Mouse (Mus musculus) R1 (cell line): ENCODE results near the gene Hspb3.
A peak's percentile ranks its signal among the peaks of the same experiment; 100 is the strongest.

Experiments
- DNase-seq: peaks from one replicate; pipeline ENCODE4 v3.0.0-alpha.2; 2018; ENCODE audit warnings: low read depth, low spot score

The Hspb3 gene

DNA sequence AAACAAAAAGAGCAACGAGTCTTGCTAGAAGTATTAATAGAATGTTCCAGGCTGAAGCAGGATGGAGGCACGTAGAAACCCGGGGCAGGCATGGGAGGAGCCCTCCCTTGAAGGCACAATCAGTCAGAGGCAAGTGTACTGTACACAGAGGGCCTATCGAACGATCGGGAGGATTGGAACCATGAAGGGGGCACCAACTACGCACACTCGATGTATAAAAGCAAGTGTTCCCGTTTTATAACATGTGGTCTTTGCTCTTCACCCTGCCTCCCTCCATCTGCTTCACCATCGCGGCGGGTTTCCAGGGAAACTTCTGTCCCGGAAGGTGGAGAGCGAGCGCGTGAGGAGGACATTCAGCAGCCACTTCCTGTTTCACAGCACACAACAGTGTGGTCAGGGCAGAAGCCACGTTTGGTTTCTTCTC lies 27.7 kb downstream of the Hspb3 start:
- DNase-seq, result peak; percentile 48

DNA sequence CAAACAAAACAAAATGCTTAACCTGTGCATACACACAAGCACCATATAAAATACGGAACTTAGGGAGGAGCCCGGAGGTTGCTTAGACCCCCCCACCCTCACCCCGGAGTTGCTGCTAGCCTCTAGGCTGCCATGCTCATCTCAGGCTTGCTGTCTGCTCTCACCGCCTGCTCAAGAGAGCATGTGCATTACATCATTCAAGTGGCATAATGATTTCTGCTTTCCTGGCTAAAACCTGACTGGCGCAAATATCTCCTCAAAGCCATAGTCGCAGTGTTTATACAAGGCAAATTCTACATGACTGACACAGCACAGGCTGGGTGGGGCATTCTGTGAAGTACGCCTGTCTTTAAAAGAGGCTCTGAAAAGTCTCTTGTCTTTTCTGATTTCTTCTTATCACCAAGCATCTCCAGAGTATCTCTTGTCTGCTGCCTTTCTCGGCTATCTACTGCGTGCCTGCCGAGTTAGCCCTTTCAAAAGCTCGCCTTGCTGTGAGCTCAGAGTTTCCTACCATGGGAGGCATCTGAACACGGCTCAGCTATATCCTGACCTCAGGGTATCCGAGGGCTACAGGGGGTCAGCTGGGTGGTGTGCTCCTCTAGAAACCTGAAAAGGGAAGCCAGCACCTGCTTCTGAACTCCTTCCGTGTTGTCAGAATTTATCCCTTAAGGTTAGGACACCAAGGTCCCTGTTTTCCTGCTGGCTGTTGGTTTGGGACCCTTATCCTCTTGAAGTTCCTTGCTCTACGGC lies 28.6 kb downstream of the Hspb3 start:
- DNase-seq, result no peak

GRCm38 (mm10) chr13:113632506-113632905 lies 31.0 kb downstream of the Hspb3 start:
- DNase-seq, result no peak

- no peak for DNase-seq
Observed at GRCm38 (mm10) chr13:113627601-113628000, 35.9 kb downstream of the Hspb3 start.

- no peak for DNase-seq
Observed at GRCm38 (mm10) chr13:113622865-113623255, 40.6 kb downstream of the Hspb3 start.

GRCm38 (mm10) chr13:113622122-113622864 lies 41.2 kb downstream of the Hspb3 start:
- no peak for DNase-seq

GRCm38 (mm10) chr13:113619003-113619402 lies 44.5 kb downstream of the Hspb3 start:
- DNase-seq, result peak; percentile 50

DNA sequence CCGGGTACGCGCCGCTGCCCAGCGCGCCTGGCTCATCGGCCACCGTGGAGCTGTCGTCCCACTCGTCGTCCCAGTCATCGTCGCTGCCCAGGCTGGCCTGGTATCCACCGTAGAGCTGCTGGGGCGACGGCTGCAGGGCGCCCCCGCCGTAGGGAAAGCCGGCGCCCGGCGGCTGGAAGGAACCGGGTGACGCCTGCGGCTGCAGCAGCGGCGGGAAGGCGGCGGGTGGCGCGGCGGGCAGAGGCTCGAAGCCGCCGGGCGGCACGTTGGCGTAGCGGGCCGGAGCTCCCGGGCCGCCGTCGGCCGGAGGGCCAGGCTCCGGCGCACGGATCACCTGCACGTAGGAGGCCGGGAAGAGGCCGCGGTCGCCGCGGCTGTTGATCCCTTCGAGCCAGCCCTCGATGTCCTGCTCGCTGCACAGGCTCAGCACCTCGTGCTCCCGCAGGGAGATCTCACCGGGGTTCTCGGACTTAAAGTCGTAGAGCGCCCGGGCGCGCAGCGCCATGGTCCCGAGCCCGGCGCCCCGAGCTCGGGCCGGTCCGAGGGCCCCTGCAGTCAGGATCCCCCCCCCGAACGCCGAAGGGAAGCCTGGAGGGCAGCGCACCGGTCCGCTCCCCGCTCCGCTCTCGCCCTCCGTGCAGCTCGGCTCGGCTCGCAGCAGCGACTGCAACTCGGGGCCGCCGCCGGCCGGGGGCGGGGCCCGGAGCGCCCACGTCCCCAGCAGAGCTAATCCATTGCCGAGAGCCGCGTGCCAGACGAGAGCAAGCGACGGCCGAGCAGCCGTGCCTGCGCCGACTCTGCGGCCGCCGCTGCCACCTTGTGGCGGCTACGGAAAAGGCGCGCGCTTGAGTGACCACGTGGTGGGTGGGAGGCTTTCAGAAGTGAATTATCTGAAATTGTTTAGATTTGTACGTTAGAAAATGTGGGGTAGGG lies 45.3 kb downstream of the Hspb3 start, which contains the start of gene Snx18:
Gene Snx18, minus strand, starts transcription at position 674 of the 933 bp plus-strand sequence.
- peak; percentile 93 for DNase-seq

GRCm38 (mm10) chr13:113617338-113617890 lies 46.1 kb downstream of the Hspb3 start:
- DNase-seq, result no peak

DNA sequence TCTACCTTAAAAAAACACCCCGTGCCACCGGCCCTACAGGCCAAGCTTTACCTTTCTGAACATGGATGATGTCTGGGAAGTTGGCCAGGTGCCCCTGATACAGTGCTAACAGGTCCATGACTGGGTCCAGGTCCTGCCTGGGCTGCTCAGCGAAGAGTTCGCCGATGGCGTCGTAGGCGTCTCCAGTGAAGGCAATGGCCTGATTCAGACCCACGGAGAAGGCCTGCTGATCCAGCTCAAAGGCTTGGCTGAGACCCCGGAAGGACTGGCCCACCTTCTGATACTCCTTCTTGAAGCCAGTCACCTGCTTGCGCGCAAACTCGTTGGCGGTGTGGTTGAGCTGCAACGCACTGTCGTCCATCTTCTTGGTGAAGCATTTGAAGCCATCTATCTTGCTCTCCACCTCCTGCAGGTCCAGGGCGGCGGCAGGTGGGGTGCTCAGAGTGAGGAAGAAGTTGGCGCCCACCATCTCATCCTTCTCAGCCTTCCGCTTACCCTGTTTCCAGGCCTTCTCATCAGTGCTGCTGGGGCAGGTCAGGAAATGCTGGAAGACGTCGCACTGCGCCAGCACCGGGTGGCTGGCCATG lies 46.6 kb downstream of the Hspb3 start:
- DNase-seq, result no peak

DNA sequence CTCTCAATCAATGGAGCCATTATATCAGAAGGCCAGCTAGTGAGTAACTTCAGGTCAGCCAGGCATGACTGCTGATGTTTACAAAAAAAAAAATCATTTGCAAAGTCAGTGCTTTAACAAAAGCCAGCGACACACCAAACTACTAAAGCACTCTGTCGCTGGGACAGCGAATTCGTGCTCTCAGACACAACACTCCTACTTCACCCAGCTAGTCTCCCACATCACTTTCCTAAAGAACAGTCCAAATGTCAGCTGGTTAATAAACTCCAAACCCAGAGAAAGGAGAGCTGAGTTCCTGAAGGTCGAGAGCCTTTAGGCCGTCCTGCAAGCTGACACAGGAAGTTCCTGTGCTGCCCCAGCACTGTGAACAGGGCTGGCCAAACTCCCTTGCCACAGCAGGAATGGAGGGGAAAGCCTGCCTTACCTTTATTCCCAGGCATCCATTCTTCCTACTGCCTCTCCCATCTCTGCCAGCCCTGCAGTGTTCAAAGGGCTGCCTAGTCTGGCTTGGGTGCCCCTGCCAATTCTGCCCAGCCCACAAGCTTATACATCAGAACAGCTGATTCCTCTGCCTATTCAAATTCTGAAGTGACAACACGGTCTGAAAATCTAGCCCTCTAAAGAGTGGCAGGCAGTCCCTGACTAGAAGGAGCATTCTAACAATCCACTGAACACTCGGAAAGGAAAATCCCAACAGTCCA lies 47.4 kb downstream of the Hspb3 start:
- no peak for DNase-seq

- no peak for DNase-seq
Observed at GRCm38 (mm10) chr13:113615546-113615941, 47.9 kb downstream of the Hspb3 start.

DNA sequence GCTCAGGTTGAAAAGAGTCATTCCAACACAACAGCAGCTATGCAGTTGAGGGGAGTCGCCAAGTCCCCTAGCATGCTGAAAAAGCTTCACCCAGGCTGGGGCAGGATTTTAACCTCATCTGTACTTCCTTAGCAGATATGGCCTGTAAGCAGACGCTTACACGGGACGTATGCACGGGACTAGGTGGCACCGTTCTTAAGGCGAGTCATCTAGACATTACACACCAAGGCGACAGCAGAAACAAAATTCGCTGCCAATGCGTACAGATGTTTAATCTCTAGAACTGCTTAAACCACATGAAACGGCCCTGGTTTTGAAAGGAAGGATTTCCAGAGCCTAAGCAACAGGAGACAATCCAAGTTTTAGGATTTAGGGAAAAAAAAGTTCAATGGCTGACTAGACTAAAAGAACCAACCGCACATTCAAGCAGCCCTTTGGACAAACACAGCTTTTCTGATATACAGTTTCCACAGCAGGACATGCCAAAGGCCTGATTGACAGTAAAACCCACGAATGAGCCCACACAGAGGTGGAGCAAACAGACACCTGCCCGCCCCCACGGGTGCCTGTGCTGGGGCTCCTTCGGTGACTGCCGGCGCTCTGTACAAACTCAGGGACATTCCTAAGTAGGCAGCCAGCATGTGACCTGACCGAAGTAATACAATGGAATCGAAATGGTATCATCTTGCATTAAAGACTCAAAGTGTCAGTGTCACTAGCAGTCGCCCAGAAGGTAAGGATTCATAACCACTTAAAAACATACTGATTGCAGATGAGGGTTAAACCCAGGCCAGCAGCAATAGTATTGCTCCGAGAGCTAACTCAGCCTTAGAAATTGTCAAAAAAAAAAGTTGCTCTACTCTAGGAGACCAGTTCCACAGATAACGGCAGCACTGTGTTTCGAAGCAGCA lies 48.6 kb downstream of the Hspb3 start:
- peak; percentile 83 for DNase-seq

DNA sequence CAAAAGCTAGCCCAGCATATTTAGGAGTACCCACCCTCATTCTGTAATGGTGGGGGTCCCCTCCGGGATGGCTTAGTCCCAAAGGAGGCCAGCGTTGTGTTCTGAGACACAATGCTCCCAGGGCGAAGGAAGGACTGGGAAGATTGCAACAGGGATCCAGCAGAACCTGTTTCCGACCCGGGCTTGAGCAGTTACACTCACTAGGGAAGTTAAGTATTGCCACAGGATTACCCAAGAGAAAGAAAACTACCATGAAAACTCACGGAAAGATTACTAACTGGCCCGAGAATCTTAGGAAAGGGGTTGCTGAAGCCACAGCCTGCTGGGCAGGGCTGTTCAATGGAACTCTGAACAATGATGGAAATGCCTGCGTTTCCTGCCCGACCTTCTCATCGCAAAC lies 49.6 kb downstream of the Hspb3 start:
- DNase-seq, result no peak

DNA sequence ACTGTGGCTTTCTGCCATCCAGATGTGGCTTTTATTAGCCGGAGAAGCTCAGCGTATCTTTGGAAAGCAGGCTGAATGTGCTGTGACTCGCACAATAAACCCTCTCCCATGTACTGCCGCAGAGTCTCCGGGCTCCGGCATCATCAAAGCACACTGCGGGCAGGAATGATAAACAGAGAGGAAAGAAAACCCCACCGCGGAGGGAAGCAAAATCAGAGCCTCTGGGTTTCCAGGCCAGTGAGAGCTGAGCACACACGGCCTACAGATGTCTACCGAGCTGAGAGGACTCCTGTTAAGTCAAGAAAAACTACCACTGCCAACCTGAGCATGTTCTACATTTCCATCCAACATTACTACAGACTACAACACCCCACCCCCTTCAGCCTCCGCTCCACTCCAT lies 50.1 kb downstream of the Hspb3 start:
- DNase-seq, result no peak
